Mouse (Mus musculus): ENCODE measurements around the gene Ifnb1.

- TF ChIP-seq CTCF (IDR thresholded peaks at IDR 0.05; ENCODE audit: low read depth, low read length) (no peak), POLR2A (IDR thresholded peaks at IDR 0.05; ENCODE audit: borderline replicate concordance, low read depth, low read length) (no peak)
Measured at GRCm38 (mm10) chr4:88496321-88497018, 26.1 kb downstream of the Ifnb1 start.

Measured in bone marrow macrophage, adult 2 months (primary cell).